Mouse (Mus musculus): ENCODE results near the gene Gm5767.

Gene Gm5767

GRCm38 (mm10) chr16:8670041-8671035 is 10.2 kb upstream of the Gm5767 start:
- DNase-seq, result no peak

GRCm38 (mm10) chr16:8671551-8672349 is 8.8 kb upstream of the Gm5767 start, which contains the start of gene Carhsp1:
Gene Carhsp1, minus strand, starts transcription at chr16:8672155.
- peak; percentile 97 for DNase-seq

- no peak for DNase-seq
Measured at GRCm38 (mm10) chr16:8672350-8672687, 8.3 kb upstream of the Gm5767 start.

- no peak for DNase-seq
Measured at GRCm38 (mm10) chr16:8672811-8673210, 7.8 kb upstream of the Gm5767 start.

GRCm38 (mm10) chr16:8673343-8673742 is 7.2 kb upstream of the Gm5767 start:
- DNase-seq, result no peak

GRCm38 (mm10) chr16:8674165-8674564 is 6.4 kb upstream of the Gm5767 start:
- peak; percentile 79 for DNase-seq

- DNase-seq, result no peak
Measured at GRCm38 (mm10) chr16:8675559-8675958, 5.0 kb upstream of the Gm5767 start.

GRCm38 (mm10) chr16:8676228-8676627 is 4.3 kb upstream of the Gm5767 start:
- no peak for DNase-seq

GRCm38 (mm10) chr16:8676800-8677199 is 3.8 kb upstream of the Gm5767 start:
- peak; percentile 60 for DNase-seq

- no peak for DNase-seq
Measured at GRCm38 (mm10) chr16:8678035-8678434, 2.5 kb upstream of the Gm5767 start.

- no peak for DNase-seq
Measured at GRCm38 (mm10) chr16:8678676-8679075, 1.9 kb upstream of the Gm5767 start.

- no peak for DNase-seq
Measured at GRCm38 (mm10) chr16:8679780-8680179, 790 bp upstream of the Gm5767 start.

GRCm38 (mm10) chr16:8685087-8685486 is 4.5 kb downstream of the Gm5767 start:
- DNase-seq, result no peak

- DNase-seq, result peak; percentile 80
Measured at GRCm38 (mm10) chr16:8686121-8686870, 5.7 kb downstream of the Gm5767 start.

GRCm38 (mm10) chr16:8686871-8687535 is 6.4 kb downstream of the Gm5767 start:
- no peak for DNase-seq

GRCm38 (mm10) chr16:8687559-8688112 is 7.1 kb downstream of the Gm5767 start:
- DNase-seq, result no peak

- DNase-seq, result no peak
Measured at GRCm38 (mm10) chr16:8689979-8690656, 9.5 kb downstream of the Gm5767 start.

- no peak for DNase-seq
Measured at GRCm38 (mm10) chr16:8691206-8691605, 10.6 kb downstream of the Gm5767 start.

GRCm38 (mm10) chr16:8699556-8699955 is 19.0 kb downstream of the Gm5767 start:
- no peak for DNase-seq

- no peak for DNase-seq
Measured at GRCm38 (mm10) chr16:8700586-8700985, 20.0 kb downstream of the Gm5767 start.

GRCm38 (mm10) chr16:8711998-8712397 is 31.4 kb downstream of the Gm5767 start:
- DNase-seq, result no peak

Measured in thymus, postnatal 14 days (tissue).